Mouse (Mus musculus) lung, adult 2 months (tissue): ENCODE results near the gene Mllt3.

ENCODE experiments used
- CTCF ChIP-seq: fragments of 200-500 bp; IDR thresholded peaks from 2 replicates; pipeline ENCODE4 v1.5.1; 2011; ENCODE audit warnings: mild to moderate bottlenecking, low read length, control low read depth; ENCODE audit not compliant: insufficient read depth
- POLR2A ChIP-seq: fragments of 200-500 bp; IDR thresholded peaks from 2 replicates; pipeline ENCODE4 v1.6.1; 2011; ENCODE audit warnings: low read depth, mild to moderate bottlenecking, control low read depth, low read length, borderline replicate concordance; ENCODE audit errors: extremely low read depth

DNA sequence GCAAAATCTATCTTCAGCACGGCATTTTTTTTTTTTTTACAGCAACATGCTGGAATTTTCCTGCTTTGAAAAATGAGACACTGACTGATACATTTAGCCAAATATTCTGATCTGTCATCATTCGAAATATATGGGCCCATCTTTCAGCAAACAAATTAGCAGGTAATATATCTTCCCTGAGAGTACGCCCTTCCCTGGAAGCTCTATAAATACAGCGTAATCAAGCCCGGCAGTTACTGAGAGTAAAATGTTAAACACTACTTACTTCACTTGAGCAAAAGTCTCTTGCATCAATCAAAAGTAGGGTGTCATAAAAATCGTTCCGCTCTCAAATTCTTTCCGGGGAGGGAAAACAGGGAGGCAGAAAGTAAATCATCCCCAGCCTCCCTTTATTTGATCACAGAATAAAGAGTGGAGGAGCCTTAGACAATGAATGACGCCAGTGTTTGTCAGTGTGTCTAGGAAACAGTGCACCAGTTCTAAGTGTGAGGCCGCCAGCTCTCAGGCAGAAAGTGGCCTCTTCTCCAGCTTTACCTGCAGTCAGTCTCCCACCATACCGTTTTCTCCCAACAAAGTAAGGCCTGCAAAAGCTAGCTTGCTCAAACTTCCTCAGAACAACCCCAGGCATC, 55.2 kb downstream of the Mllt3 start:
- no peak for TF ChIP-seq CTCF
- TF ChIP-seq POLR2A: no peak
